Mouse (Mus musculus): ENCODE measurements around the gene Pgm3.

DNA sequence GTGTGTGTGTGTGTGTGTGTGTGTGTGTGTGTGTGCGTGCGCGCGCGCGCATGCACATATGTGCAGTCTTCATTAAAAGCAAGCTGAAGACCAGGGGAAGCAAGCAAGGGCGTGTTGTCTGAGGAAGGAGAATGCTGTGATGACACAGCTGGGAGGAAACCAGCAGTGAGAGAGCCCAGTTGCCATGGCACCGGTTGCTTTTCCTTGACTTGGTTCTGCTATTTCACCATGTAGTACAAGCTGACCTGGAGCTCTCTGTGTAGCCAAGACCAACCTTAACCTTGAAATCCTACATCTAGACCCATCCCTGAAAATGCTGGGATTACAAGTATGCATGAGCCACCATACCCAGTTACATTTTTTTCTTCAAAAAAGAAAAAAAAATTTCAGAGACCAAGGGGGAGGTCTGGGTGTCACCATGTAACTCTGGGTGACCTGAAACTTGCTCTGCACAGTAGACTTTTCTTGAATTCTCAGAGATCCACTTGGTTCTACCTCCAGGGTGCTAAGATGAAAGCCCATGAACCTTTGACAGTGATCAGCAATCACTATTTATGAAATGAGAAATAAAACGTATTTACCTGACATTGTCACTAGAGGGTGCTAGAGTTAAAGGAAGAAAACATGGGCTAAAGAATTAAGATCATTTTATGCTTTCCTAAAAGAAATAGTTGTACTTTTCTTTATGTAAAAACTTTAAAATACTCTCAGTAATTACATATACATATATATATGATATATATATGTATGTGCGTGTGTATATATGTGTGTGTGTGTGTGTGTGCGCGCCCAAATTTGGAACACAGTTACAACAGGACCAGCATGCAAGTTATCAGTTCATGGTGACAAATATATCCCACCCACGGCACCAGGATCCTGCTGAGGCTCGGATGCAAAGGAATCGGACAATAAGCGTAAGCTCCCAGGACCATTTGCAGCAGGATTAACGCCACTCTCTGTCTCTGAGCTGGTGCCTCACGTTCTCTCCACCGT lies 21.3 kb upstream of the Pgm3 start:
- TF ChIP-seq CTCF (IDR thresholded peaks at IDR 0.05; ENCODE audit: insufficient read depth, low read length) (no peak), POLR2A (IDR thresholded peaks at IDR 0.05; ENCODE audit: borderline replicate concordance, extremely low read depth, low read depth, low read length) (no peak)

Measured in lung, adult 2 months (tissue).